Mouse (Mus musculus) adrenal gland, adult 18-20 months (tissue): ENCODE results near the gene Scimp. TPM values are rescaled to one million over a fixed set of nuclear protein-coding genes. Genes with fewer than 3 reads are reported as not detected.

Experiments used
- DNase-seq, 2 experiments: peaks; one replicate each; pipeline ENCODE4 v3.0.0; 2021 to 2022; ENCODE audit warnings: low spot score in 2 of 2
- long read RNA-seq, 2 experiments: library from polyadenylated mRNA; stranded (forward); transcript quantifications; one replicate each; pipeline ENCODE4 v2.0.0; 2021
- total RNA-seq, 2 experiments: library from RNA; stranded (reverse); gene quantifications; 1 replicate in 1 of 2; 2 replicates in 1 of 2; pipeline ENCODE4 v1.2.3; 2021

Gene Scimp
- 1 to 10 TPM; 1.1 to 1.9 TPM for total RNA-seq
- long read RNA-seq, experiment 1, partial matches to known transcripts, result 0 of 3 reads
- long read RNA-seq, experiment 1, other reads (novel, unspliced or antisense), result 0 of 3 reads
- long read RNA-seq, experiment 2, partial matches to known transcripts, result 0 of 1 reads
- long read RNA-seq, experiment 2, other reads (novel, unspliced or antisense), result 1 of 1 reads

DNA sequence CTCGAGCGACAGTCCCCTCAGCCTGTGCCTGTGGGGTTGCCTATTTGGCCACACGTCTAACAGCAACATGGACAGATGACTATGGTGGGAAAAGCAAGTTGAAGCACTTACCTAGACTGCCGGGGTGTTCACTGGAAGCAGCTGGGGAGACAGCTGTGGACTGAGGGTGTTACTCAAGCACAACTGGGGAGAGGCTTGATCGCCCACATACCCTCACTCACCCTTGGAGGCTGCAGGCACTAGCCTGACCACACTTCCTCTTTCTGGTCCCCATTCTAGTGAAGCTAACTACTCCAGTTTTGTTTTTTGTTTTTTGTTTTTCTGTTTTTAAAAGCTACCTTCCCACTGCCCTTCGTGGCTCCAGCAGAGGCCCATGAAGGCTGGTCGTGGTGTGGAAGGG lies at the start of gene Scimp:
TSS of gene Scimp (minus strand) at position 222 of the 400 bp plus-strand sequence.
- DNase-seq, result no peak

DNA sequence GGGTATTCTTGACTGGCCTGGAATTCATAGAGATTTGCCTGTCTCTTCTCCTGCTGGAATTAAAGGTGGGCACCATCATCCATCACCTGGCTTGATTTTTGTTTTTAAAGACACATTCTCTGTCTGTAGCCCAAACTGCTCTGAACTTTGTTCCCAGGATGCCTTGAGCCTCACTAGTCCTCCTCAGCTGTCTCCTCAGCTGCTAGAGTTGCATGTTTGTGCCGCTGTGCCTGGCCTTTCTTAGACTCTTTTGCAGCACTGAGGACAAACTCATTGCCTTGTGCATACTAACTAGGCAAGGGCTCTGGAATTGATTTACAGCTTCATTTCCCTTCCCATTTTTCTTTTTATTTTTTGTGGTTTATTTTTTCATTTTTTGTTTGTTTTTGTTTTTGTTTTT lies 48.0 kb upstream of the Scimp start:
- DNase-seq, result no peak

GRCm38 (mm10) chr11:70846029-70846428 lies 33.6 kb upstream of the Scimp start:
- DNase-seq, result no peak

- DNase-seq, result no peak
Observed at GRCm38 (mm10) chr11:70845457-70845978, 33.1 kb upstream of the Scimp start.

- DNase-seq, result peak; percentile 96
Observed at GRCm38 (mm10) chr11:70844559-70845456, 32.4 kb upstream of the Scimp start, which contains the start of gene Rabep1. TSS of gene Rabep1 (plus strand) at chr11:70844778.

GRCm38 (mm10) chr11:70843701-70844551 lies 31.5 kb upstream of the Scimp start:
- DNase-seq, result no peak

- DNase-seq, result no peak
Observed at GRCm38 (mm10) chr11:70842983-70843382, 30.6 kb upstream of the Scimp start.

GRCm38 (mm10) chr11:70838610-70839009 lies 26.2 kb upstream of the Scimp start:
- DNase-seq, result no peak

GRCm38 (mm10) chr11:70837031-70837430 lies 24.6 kb upstream of the Scimp start:
- DNase-seq, result no peak

GRCm38 (mm10) chr11:70835381-70835831 lies 23.0 kb upstream of the Scimp start:
- no peak for DNase-seq

GRCm38 (mm10) chr11:70833831-70834230 lies 21.4 kb upstream of the Scimp start:
- no peak for DNase-seq

DNA sequence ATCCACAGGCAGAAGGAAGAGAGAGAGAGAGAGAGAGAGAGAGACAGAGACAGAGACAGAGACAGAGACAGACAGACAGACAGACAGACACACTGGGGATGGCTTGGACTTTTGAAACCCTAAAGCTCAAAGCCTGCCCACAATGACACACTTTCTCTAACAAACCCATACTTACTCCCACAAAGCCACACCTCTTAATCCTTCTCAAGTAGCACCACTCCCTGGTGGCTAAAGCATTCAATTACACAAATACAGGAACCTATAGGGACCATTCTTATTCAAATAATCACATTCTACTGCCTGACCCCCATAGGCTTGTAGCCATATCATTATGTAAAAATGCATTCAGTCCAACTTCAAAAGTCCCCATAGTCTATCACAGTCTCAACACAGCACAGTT lies 21.0 kb upstream of the Scimp start:
- no peak for DNase-seq

- DNase-seq, result no peak
Observed at GRCm38 (mm10) chr11:70831201-70831600, 18.8 kb upstream of the Scimp start.

DNA sequence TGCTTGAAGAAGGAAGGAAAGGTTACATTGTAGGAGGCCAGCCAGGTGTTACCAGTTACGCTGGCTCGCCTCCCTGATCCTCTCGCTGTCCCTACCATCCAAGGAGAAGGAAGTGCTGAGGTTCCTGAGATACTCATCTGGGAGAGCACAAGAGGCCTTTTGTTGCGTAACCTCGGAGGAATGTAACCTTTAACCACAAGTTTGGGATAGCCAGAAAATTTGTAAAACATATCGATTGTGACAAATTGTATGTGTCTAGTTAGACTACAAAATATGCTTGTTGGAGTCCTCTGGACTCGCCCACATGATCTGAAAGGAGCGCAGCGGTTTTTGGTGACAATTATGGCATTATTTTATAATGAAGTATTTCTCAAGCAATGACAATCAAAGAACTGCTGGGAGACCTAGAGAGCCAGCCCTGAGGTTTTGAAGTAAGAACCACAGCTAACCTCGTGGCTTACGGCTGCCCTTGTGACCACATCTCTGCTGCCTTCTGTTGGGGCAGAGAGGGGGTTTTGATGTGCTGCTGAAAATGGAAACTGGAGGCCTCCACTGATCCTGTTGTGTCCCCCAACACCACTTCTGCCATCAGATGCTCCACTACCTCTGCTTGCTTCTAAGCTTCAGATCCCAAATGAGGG lies 16.7 kb upstream of the Scimp start:
- DNase-seq, result no peak

- no peak for DNase-seq
Observed at GRCm38 (mm10) chr11:70826207-70826606, 13.8 kb upstream of the Scimp start.

DNA sequence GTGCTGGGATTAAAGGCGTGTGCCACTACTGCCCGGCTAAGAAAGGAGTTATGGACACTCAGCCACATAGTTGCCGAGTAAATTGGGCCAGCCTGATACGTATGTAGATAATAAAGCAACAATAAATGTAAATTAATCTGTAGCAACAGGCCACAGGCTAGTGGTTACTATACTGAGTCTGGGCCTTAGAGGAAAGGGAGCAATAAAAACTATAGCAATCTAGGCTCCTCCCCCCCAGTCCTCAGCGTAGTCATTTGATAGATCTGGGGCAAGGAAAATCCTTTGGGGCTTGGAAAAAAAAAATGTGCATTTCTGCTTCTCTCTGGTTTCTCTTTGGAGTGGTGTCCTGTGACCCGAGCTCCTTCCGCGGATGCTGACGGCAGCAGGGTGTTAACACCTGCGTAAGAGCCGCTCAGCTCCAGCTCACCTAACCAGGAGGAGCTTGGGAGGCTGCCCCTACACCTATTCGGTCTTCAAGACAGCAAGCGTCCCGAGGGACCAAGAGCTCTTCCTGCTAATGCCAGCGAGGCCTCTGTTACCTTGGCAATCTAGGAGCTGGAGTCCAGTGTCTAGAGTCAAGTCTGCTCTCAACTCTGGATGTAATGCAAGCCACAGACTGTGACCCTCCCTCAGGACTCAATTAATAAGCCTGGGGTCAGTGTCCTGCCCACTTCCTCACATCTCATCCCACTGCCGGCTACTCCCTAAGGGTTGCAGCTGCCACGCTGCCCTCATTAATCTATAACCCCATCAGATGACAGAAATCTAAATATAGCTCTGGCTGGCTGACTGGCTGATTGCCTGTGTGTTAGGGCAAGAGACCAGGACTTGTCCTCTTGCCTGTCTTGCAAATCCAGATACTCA lies 9.6 kb upstream of the Scimp start:
- peak in 1 of 2 experiments; percentile 30 for DNase-seq

DNA sequence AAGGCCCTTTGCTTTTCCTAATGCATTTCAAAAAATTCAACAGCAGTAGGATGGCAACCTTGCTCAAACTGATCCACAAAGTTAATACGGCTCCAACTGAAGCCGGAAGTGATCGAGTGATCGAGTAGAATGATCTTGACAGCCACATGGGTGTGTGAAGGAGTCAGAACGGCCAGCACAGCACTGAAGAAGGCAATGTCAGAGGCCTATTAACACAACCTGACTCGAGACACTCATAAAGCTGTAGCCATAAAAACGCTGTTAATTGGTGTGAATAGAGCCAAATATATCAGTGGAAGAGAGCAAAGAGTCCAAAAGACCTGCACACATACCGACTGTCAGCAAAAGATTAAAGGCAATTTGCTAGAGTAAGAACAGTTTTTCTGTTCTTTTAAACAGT lies 7.7 kb upstream of the Scimp start:
- DNase-seq, result no peak

DNA sequence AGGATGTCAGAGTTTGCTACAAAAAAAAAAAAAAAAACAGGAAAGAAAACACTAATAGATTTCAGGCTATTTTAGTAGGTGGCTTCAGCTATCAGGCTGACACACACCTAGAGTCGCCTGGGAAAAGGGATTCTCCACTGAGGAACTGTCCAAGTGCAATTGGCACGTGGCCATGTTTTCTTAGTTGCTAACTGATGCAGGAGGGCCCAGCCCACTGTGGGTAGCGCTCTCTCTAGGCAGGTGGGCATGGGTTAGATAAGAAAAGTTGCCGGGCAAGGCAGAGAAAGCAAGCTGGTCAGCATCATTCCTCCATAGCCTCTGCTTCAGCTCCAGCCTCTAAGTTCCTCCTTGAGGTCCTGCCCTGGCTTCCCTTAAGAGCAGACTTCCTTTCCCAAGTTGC lies 4.4 kb upstream of the Scimp start:
- no peak for DNase-seq

GRCm38 (mm10) chr11:70815498-70816078 lies 3.2 kb upstream of the Scimp start:
- peak; percentile 43 to 59 for DNase-seq
